Mouse (Mus musculus) neutrophil, adult 65 days (primary cell): ENCODE measurements around the gene Ganab. TPM values are rescaled to one million over a fixed set of nuclear protein-coding genes. Genes with fewer than 3 reads are reported as not detected.

ENCODE experiments used
- total RNA-seq: library from RNA; stranded (reverse); gene quantifications from 2 replicates; pipeline ENCODE4 v1.2.4, GENCODE M21; 2023

Gene Ganab
- 76.0 and 93.0 TPM in 2 replicates for total RNA-seq

GRCm38 (mm10) chr19:8897865-8898495 lies at the start of gene Ganab:
Gene Ganab, plus strand, starts transcription at chr19:8898071.

GRCm38 (mm10) chr19:8850402-8850901 lies 47.4 kb upstream of the Ganab start, which contains the start of gene Lrrn4cl:
Gene Lrrn4cl, plus strand, starts transcription at chr19:8850768.

GRCm38 (mm10) chr19:8871267-8872186 lies 26.3 kb upstream of the Ganab start, which contains the start of gene Ubxn1:
Gene Ubxn1, plus strand, starts transcription at chr19:8871496.

GRCm38 (mm10) chr19:8880311-8881033 lies 17.4 kb upstream of the Ganab start, which contains the start of gene Uqcc3:
Gene Uqcc3, minus strand, starts transcription at chr19:8880923.

GRCm38 (mm10) chr19:8883616-8884015 lies 14.3 kb upstream of the Ganab start, which contains the start of the genes Lbhd1 and Gm49403:
Gene Lbhd1, plus strand, starts transcription at chr19:8883732.
Gene Gm49403, plus strand, starts transcription at chr19:8883930.

GRCm38 (mm10) chr19:8888511-8889385 lies 9.1 kb upstream of the Ganab start, which contains the start of the genes 1810009A15Rik and Gm49416:
Gene 1810009A15Rik, plus strand, starts transcription at chr19:8888853.
Gene Gm49416, plus strand, starts transcription at chr19:8888926.

GRCm38 (mm10) chr19:8892829-8893766 lies 4.8 kb upstream of the Ganab start, which contains the start of gene Ints5:
Gene Ints5, plus strand, starts transcription at chr19:8893005.

GRCm38 (mm10) chr19:8920073-8920736 lies 22.3 kb downstream of the Ganab start, which contains the start of gene B3gat3:
Gene B3gat3, plus strand, starts transcription at chr19:8920374.

GRCm38 (mm10) chr19:8929224-8930088 lies 31.6 kb downstream of the Ganab start, which contains the start of the genes Rom1 and Eml3:
Gene Rom1, minus strand, starts transcription at chr19:8929356.
Gene Eml3, plus strand, starts transcription at chr19:8929552.

GRCm38 (mm10) chr19:8941515-8942217 lies 43.8 kb downstream of the Ganab start, which contains the start of gene Mta2:
Gene Mta2, plus strand, starts transcription at chr19:8941875.

GRCm38 (mm10) chr19:8953135-8954039 lies 55.5 kb downstream of the Ganab start, which contains the start of gene Tut1:
Gene Tut1, plus strand, starts transcription at chr19:8953847.

Other genes starting within 250 kb of the Ganab start
- 0.19 and 0.43 TPM in 2 replicates for gene Chrm1, start 234.3 kb upstream of the Ganab start, total RNA-seq
- gene Slc3a2, start 174.7 kb upstream of the Ganab start, total RNA-seq: 158 and 184 TPM in 2 replicates
- 22.0 TPM in 2 replicates for gene Wdr74, start 162.2 kb upstream of the Ganab start, total RNA-seq
- 1.00 and 1.5 TPM in 2 replicates for gene 1700092M07Rik, start 157.4 kb upstream of the Ganab start, total RNA-seq
- gene Stx5a, start 156.7 kb upstream of the Ganab start, total RNA-seq: 173 and 212 TPM in 2 replicates
- gene Nxf1, start 141.0 kb upstream of the Ganab start, total RNA-seq: 146 and 190 TPM in 2 replicates
- gene Tmem223, start 127.1 kb upstream of the Ganab start, total RNA-seq: 20.3 and 22.0 TPM in 2 replicates
- 52.4 and 65.2 TPM in 2 replicates for gene Tmem179b, start 123.6 kb upstream of the Ganab start, total RNA-seq
- 7.5 and 8.2 TPM in 2 replicates for gene Taf6l, start 111.7 kb upstream of the Ganab start, total RNA-seq
- 36.0 and 36.7 TPM in 2 replicates for gene Polr2g, start 99.5 kb upstream of the Ganab start, total RNA-seq
- 0.52 and 0.76 TPM in 2 replicates for gene Zbtb3, start 95.5 kb upstream of the Ganab start, total RNA-seq
- gene Ttc9c, start 78.7 kb upstream of the Ganab start, total RNA-seq: 16.9 and 18.9 TPM in 2 replicates
- gene Hnrnpul2, start 78.1 kb upstream of the Ganab start, total RNA-seq: 86.0 and 118 TPM in 2 replicates
- 1.4 TPM in 1 of 2 replicates, not detected in the other for gene AC129217.1, start 68.3 kb upstream of the Ganab start, total RNA-seq
- 43.3 and 49.7 TPM in 2 replicates for gene Bscl2, start 60.6 kb upstream of the Ganab start, total RNA-seq
- not detected in 2 replicates for gene Gng3, start 58.9 kb upstream of the Ganab start, total RNA-seq
- gene Lrrn4cl, start 47.3 kb upstream of the Ganab start, total RNA-seq: 0.27 and 0.57 TPM in 2 replicates
- gene Ubxn1, start 26.6 kb upstream of the Ganab start, total RNA-seq: 89.2 and 93.8 TPM in 2 replicates
- gene Uqcc3, start 17.1 kb upstream of the Ganab start, total RNA-seq: 15.4 and 22.1 TPM in 2 replicates
- gene Lbhd1, start 14.3 kb upstream of the Ganab start, total RNA-seq: 1.8 and 10.2 TPM in 2 replicates
- not detected in 2 replicates for gene Gm49403, start 14.1 kb upstream of the Ganab start, total RNA-seq
- gene 1810009A15Rik, start 9.2 kb upstream of the Ganab start, total RNA-seq: 15.3 and 21.7 TPM in 2 replicates
- 6.5 TPM in 1 of 2 replicates, not detected in the other for gene Gm49416, start 9.1 kb upstream of the Ganab start, total RNA-seq
- gene Ints5, start 5.1 kb upstream of the Ganab start, total RNA-seq: 9.3 and 11.1 TPM in 2 replicates
- gene B3gat3, start 22.3 kb downstream of the Ganab start, total RNA-seq: 29.7 and 35.6 TPM in 2 replicates
- 1.5 and 2.1 TPM in 2 replicates for gene Rom1, start 31.3 kb downstream of the Ganab start, total RNA-seq
- 43.3 and 54.8 TPM in 2 replicates for gene Eml3, start 31.5 kb downstream of the Ganab start, total RNA-seq
- gene Mta2, start 43.8 kb downstream of the Ganab start, total RNA-seq: 109 and 121 TPM in 2 replicates
- gene Tut1, start 55.8 kb downstream of the Ganab start, total RNA-seq: 6.5 and 12.9 TPM in 2 replicates
- gene Eef1g, start 69.0 kb downstream of the Ganab start, total RNA-seq: 85.1 and 106 TPM in 2 replicates
- gene Ahnak, start 91.2 kb downstream of the Ganab start, total RNA-seq: 367 and 445 TPM in 2 replicates
- gene Scgb1a1, start 189.9 kb downstream of the Ganab start, total RNA-seq: not detected in 2 replicates
- 4.1 and 5.1 TPM in 2 replicates for gene Asrgl1, start 237.6 kb downstream of the Ganab start, total RNA-seq